Mouse (Mus musculus) right cerebral cortex, adult 18-20 months (tissue): ENCODE data around the gene Hnrnpll.

Source experiments
- DNase-seq: peaks from one replicate; pipeline ENCODE4 v3.0.0; 2022; ENCODE audit warnings: mixed read lengths

The Hnrnpll gene

GRCm38 (mm10) chr17:80061783-80062619, at the start of gene Hnrnpll:
Gene Hnrnpll (minus strand): TSS chr17:80062334.
- peak; percentile 98 for DNase-seq

DNA sequence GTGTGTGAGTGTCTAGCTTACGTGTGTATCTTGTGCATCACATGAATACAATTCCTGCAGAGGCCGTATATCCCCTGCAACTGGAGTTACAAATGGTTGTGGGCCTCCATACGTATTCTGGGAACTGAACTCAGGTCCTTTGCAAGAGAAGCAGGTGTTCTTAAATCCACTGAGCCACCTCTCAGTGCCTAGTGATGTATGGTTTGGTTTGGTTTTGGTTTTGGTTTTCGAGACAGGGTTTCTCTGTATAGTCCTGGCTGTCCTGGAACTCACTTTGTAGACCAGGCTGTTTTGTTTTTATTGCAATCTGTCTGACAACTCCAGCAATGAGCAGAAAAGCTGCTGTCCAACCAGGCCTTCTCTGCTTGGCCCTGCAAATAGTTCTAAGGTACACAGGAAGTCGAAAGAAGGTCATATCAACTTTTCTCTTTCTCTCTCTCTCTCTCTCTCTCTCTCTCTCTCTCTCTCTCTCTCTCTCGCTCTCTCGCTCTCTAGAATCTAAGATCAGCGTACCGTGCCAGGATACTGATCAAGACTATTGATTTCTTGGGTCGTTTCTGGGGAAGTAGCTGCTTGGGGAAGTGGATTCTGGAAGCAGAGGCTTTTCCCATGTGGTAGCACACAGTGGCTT, 43.3 kb upstream of the Hnrnpll start:
- DNase-seq, result no peak

GRCm38 (mm10) chr17:80099823-80100222, 37.7 kb upstream of the Hnrnpll start:
- DNase-seq, result no peak

GRCm38 (mm10) chr17:80097221-80097620, 35.1 kb upstream of the Hnrnpll start:
- no peak for DNase-seq

- DNase-seq, result no peak
Observed at GRCm38 (mm10) chr17:80096720-80097114, 34.6 kb upstream of the Hnrnpll start.

DNA sequence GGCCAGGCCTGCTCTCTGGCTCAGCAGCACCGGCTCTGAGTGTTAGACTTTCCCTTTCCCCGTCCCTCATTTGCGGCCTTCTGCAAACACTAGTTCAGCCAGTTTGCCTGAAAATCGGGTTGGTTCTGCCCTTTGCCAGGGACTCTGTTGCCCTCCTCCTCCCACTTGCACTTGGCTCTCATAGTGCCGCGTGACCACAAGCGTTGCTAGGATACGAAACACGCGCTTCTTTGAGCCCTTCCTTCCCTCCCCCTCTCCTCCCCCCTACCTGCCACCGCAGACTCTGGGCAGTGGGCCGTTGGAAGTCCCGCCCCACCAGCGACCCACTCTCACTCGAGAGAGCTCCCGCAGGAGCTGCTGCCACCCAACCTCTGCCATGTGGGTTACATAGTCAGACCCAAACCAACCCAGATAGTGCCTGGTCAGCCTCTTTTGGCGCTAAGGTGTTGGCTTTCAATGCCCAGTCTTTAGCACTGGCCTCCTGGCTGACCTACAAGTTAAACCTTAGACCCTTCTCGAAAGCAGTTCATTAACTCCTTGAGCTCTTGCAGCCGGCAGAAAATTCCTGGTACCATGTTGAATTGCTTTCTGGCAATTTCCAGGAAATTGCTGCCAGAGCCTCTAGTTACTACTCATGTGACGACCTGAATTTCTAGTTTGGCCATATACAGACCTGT, 34.0 kb upstream of the Hnrnpll start:
- peak; percentile 47 for DNase-seq

GRCm38 (mm10) chr17:80095254-80095899, 33.2 kb upstream of the Hnrnpll start:
- no peak for DNase-seq

DNA sequence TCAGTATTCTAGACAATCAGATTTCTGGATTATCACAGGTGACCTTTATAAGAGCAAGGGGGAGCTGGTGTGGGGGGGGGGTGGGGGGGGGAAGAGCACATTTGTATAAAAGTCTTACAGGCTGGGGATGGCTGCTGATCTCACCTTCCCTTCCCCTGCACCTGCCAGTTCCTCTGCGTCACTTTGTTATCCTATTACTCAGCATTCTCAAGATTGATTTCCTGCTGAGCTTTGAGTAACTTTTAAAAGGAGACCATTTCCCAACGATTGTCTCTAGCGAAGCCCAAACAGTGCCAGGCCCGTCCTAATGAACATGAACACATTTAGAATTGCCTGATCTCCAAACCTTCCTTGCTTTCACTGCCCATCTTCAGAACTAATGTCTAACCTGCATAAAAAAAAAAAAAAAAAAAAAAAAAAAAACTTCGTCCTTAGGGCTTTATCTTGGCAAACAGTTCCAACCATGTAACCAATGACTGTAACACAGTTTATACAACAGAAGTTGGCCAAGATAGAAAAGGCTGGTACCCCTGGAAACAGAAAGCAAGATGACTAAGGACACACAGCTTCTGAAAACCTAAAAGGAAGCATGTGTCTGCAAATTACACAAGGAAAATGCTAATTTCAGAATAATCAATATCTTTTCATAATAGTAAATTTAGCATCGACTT, 29.9 kb upstream of the Hnrnpll start:
- no peak for DNase-seq

- no peak for DNase-seq
Observed at GRCm38 (mm10) chr17:80090551-80090950, 28.4 kb upstream of the Hnrnpll start.

GRCm38 (mm10) chr17:80088168-80088567, 26.0 kb upstream of the Hnrnpll start:
- DNase-seq, result no peak

DNA sequence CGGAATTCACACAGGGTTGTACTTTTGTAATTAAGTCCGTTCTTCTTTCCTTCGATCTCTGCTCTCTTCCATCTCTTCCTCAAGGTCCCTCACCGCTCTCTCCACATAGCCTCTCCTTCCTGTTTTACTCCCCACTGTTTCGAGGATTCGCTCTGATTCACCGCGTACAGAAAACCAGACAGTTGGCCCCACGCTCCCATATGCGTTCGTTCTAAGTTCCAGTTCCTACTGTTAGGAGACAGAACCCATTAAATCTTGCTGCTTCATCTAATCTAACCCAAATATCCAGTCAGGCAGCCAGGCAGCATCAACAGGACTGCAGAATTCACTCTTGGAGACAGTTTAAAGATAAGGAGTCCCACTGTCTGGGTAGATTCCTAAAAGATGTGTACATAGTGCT, 24.5 kb upstream of the Hnrnpll start:
- DNase-seq, result no peak

GRCm38 (mm10) chr17:80084424-80084823, 22.3 kb upstream of the Hnrnpll start:
- DNase-seq, result peak; percentile 77

GRCm38 (mm10) chr17:80083223-80083622, 21.1 kb upstream of the Hnrnpll start:
- DNase-seq, result no peak

- DNase-seq, result peak; percentile 66
Observed at GRCm38 (mm10) chr17:80078726-80079125, 16.6 kb upstream of the Hnrnpll start.

GRCm38 (mm10) chr17:80067257-80067656, 5.1 kb upstream of the Hnrnpll start:
- DNase-seq, result no peak

DNA sequence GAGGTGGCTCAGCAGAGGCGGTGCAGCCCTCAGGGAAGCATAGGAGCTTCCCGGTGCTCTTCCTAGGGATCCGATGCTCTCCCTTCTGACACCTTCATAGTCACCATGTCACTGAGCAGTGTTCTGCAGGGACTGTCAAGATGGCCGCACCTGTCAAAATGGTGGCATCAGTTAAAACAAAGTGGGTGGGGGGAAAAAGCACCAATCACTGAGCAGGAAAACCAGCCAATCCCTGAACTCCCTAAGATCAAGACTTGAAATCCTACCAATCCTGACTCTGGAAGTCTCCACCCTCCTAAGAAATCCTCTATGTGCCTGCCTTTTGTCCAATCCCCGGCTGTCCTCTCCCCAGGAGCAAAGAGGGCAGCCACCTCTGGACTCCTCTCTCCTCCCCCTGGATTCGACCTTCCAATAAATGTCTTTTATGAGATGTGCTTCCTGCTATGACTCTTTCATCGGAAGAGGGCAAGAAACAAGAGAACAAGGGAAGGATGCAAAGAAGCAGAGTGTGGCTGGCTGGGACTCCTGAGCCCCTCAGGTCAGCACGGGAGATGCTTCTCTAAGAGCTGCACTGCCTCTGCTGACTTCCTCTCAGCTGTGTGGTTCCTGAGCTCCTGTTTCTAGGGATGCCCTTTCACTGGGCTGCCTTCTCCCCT, 1.8 kb upstream of the Hnrnpll start:
- DNase-seq, result no peak

GRCm38 (mm10) chr17:80063386-80063785, 1.3 kb upstream of the Hnrnpll start:
- no peak for DNase-seq

GRCm38 (mm10) chr17:80062620-80063010, 481 bp upstream of the Hnrnpll start:
- no peak for DNase-seq

DNA sequence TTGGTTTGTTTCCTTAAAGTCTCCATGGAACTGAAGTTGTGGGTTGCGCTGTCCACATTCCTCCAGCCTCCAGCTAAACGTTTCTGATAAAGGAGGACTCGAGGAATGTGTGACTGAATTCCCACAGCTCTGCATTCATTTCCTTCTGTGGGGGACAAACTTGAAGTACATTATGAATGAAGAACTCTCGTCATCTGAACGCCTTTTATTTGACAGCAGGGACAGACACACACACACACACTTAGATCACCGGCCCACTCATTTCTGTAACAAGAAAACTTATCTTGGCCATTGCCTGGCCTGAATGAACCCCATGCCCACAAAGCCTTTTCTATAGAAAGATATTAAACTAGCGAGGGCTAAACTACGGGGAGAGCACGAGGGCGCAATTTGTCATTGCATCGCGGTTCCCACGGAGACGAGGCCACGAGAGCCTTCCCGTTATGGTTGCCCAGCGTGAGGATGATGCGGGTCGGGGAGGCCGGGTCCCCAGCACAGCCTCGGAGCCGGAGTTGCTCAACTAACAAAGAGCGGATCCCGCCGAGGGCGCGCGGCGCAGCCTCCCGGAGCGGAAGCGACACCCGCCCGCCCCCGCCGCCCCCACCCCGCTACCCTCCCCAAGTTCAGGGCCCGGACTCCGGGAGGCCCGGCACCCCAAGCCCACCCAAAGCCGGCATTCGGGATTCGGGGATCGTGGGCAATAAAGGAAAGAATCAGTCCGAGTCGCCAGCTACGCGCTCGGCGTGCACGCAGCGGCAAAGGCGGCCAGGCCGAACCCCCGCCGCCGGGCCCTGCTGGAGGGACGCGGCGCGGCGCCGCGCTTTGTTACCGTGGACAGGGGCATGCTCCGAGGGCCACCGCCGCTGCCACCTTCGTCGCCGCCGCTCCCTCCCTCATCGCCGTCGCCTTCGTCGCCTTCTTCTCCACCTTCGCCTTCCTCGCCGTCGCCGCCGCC, 1.0 kb downstream of the Hnrnpll start:
- DNase-seq, result peak; percentile 42

DNA sequence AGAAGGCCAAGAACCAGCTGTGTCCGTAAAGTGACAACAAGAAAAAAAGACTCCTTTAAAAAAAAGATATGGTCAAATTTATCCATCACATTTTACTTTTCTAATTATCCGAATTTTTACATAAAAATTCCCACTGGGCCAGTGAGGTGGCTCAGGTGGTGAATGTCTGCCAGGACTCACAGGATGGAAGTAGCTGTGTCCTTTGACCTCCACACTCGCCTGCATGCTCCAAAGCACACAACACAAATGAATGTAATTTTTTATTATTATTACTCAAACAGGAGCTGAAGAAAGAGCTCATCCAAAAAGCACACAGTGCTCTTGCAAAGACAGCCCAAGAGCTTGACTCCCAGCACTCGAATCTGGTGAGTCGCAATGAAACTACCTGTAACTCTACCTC, 2.0 kb downstream of the Hnrnpll start:
- DNase-seq, result no peak

DNA sequence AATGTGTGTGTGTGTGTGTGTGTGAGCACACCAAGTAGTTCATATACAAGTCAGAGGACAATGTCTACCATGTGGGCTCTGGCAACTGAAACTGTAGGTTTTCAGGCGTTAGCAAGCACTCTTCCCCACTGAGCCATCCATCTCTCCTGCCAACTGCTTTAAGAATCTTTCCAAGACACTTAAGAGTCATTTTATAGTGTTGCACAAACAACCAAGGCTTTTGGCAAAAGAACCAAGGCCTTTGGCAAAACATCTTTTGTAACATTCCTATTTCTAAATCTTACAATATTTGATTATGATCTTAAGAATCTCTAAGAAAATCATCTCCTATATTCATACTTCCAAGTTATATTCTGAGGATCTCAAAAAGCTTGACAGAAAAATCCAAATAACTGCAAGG, 2.4 kb downstream of the Hnrnpll start:
- no peak for DNase-seq
